7 mouse cellular contexts compared by ENCODE assay signal in the genomic region with DNA sequence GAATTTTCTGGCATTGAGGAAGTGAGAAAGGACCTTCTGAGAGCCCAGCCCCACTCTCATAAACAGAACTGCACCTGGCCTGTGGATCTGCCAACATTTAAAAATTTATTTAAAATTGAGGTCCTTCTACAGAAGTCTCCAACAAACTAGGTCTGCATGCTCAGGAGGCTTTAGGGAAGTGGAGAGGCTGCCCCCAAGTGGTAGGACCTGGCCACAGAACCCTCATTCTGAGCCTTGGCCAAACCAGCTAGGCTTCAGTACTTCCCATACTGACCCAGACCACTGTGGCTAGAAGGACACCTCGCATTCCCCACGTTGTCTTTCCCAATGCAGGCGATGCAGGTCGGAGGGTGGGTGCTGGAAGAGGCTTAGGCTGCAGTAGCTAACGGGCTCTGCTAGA. TPM values are rescaled to one million over a fixed set of nuclear protein-coding genes. Genes with fewer than 3 reads are reported as not detected.
DNase-seq lines count a peak whose midpoint lies in the region; ATAC-seq and TF ChIP-seq lines count a peak whose summit lies in the region.

No protein-coding gene starts in this region.

- no peaks in the 10 kb centered on the region for H3K4me1 ChIP-seq in kidney, postnatal 0 days (replicated peaks; ENCODE audit: insufficient read depth, low read length)

- H3K9ac ChIP-seq in kidney, postnatal 0 days (ENCODE audit: low read depth, low read length): no peak overlapping the region

- peak; percentile 67; the same call in 1 of the 2 replicates for ATAC-seq in cerebellum, adult (ENCODE audit: insufficient number of reproducible peaks, low FRiP score, low TSS enrichment)
- no peak for ATAC-seq in kidney, postnatal 0 days (replicated peaks; ENCODE audit: low FRiP score, low read depth)

- H3K27ac ChIP-seq in kidney, postnatal 0 days: no peak overlapping the region

- no peak overlapping the region for H3K4me2 ChIP-seq in kidney, postnatal 0 days (ENCODE audit: low read length)

- H3K4me3 ChIP-seq in kidney, postnatal 0 days (replicated peaks; ENCODE audit: low read depth, low read length): no peak overlapping the region

- peak; percentile 83 for TF ChIP-seq CTCF in kidney, postnatal 0 days (IDR thresholded peaks at IDR 0.05; ENCODE audit: low read depth)

- H3K27me3 ChIP-seq in kidney, postnatal 0 days (ENCODE audit: insufficient read depth, low read length): no peaks in the 10 kb centered on the region

- no peaks in the 10 kb centered on the region for H3K9me3 ChIP-seq in kidney, postnatal 0 days (replicated peaks; ENCODE audit: low read length)

- 37% methylated on average over 5 of the region's 5 CpGs for WGBS in kidney, postnatal 0 days

- DNase-seq in A20 (ENCODE audit: low read depth, low spot score): peak; percentile 68
- peak; percentile 21 for DNase-seq in CD4-positive helper T cell, adult 2 months (ENCODE audit: low read depth, low spot score)
- DNase-seq in gastrocnemius, adult 8-10 months (ENCODE audit: low spot score in 2 of 2): peak; percentile 36 to 42
- DNase-seq in kidney, postnatal 0 days (ENCODE audit: low spot score): peak; percentile 85
- peak; percentile 46 to 51 for DNase-seq in lung, adult 18-20 months
- DNase-seq in spleen, postnatal 10 days (ENCODE audit: low spot score in 2 of 2): peak; percentile 29 to 69

- no peaks in the 10 kb centered on the region for H3K36me3 ChIP-seq in kidney, postnatal 0 days (ENCODE audit: insufficient read depth, low read length)

RNA-seq across cellular contexts. Expression of gene Myl7, which starts 14.1 kb away (rescaled TPM):
- not detected for total RNA-seq in gastrocnemius, adult 8-10 months (2022)
- 1.6 and 1.9 TPM in 2 replicates for polyA plus RNA-seq in kidney, postnatal 0 days (2015; fragmentation: Nextera tagmentation; extraction: Ambion mirVana)

RNA-seq across cellular contexts. Expression of gene Pold2, which starts 34.5 kb away (rescaled TPM):
- total RNA-seq in gastrocnemius, adult 8-10 months (2022): 10 to 100 TPM; 44.6 to 47.3 (median 47.0) TPM
- 74.4 and 82.6 TPM in 2 replicates for polyA plus RNA-seq in kidney, postnatal 0 days (2015; fragmentation: Nextera tagmentation; extraction: Ambion mirVana)

RNA-seq across cellular contexts. Expression of gene Gck, which starts 37.2 kb away (rescaled TPM):
- total RNA-seq in gastrocnemius, adult 8-10 months (2022): 1 to 10 TPM; 1.5 to 5.7 (median 3.0) TPM
- 0.64 and 1.0 TPM in 2 replicates for polyA plus RNA-seq in kidney, postnatal 0 days (2015; fragmentation: Nextera tagmentation; extraction: Ambion mirVana)

RNA-seq across cellular contexts. Expression of gene Ykt6, which starts 42.9 kb away (rescaled TPM):
- total RNA-seq in gastrocnemius, adult 8-10 months (2022): 10 to 100 TPM; 40.4 to 47.2 (median 42.3) TPM
- polyA plus RNA-seq in kidney, postnatal 0 days (2015; fragmentation: Nextera tagmentation; extraction: Ambion mirVana): 41.8 and 46.5 TPM in 2 replicates

RNA-seq across cellular contexts. Expression of gene Aebp1, which starts 50.9 kb away (rescaled TPM):
- 10 to 100 TPM; 50.7 to 96.4 (median 75.2) TPM for total RNA-seq in gastrocnemius, adult 8-10 months (2022)
- 33.9 and 38.6 TPM in 2 replicates for polyA plus RNA-seq in kidney, postnatal 0 days (2015; fragmentation: Nextera tagmentation; extraction: Ambion mirVana)

Comparison
In these comparisons a context has a peak if more than half of its experiments do, and no peak if none do; other contexts are left out.
1. DNase-seq: peak in every context shown above with its lines; median percentile 85 in kidney, postnatal 0 days; 68 in A20; 49 in spleen, postnatal 10 days; 48 in lung, adult 18-20 months; 39 in gastrocnemius, adult 8-10 months; 21 in CD4-positive helper T cell, adult 2 months.